ENCODE assay signal across 8 mouse cellular contexts in genomic region chr9:108516380-108517251, GRCm38 (mm10). TPM values are rescaled to one million over a fixed set of nuclear protein-coding genes. Genes with fewer than 3 reads are reported as not detected.
DNase-seq lines count a peak whose midpoint lies in the region; ATAC-seq lines count a peak whose summit lies in the region.

Gene Qrich1, plus strand, starts transcription at chr9:108516806.

- H3K4me3 ChIP-seq in forebrain, embryonic 14.5 days (ENCODE audit: low read depth, low read length), result peak within 1 kb of the TSS; percentile 91
- peak within 1 kb of the TSS; percentile 94 for H3K4me3 ChIP-seq in neural tube, embryonic 15.5 days (replicated peaks)

- peak; percentile 97 for ATAC-seq in forebrain, embryonic 14.5 days
- ATAC-seq in neural tube, embryonic 15.5 days (ENCODE audit: low FRiP score), result peak; percentile 96

- intact Hi-C loops in heart, postnatal 14 days (cut with DNase I), result loop anchor here (5.0 kb wide), 1 partner anchor 51 kb away; the partner anchor contains the start of genes Dalrd3 and Ndufaf3

- H3K36me3 ChIP-seq in forebrain, embryonic 14.5 days (ENCODE audit: control insufficient read depth, insufficient read depth, low read length), result peaks cover 47% of the 10 kb centered on the region
- peaks cover 42% of the 10 kb centered on the region for H3K36me3 ChIP-seq in neural tube, embryonic 15.5 days

- H3K4me2 ChIP-seq in forebrain, embryonic 14.5 days (ENCODE audit: low read length), result peak within 1 kb of the TSS; percentile 67
- peak within 1 kb of the TSS; percentile 90 for H3K4me2 ChIP-seq in neural tube, embryonic 15.5 days

- WGBS in forebrain, embryonic 14.5 days, result 2% methylated on average over 49 of the region's 55 CpGs
- WGBS in neural tube, embryonic 15.5 days, result 1% methylated on average over 55 of the region's 55 CpGs

- H3K4me1 ChIP-seq in forebrain, embryonic 14.5 days (ENCODE audit: control insufficient read depth, insufficient read depth, low read length), result peaks cover 14% of the 10 kb centered on the region
- H3K4me1 ChIP-seq in neural tube, embryonic 15.5 days, result peaks cover 32% of the 10 kb centered on the region

- H3K27ac ChIP-seq in forebrain, embryonic 14.5 days (ENCODE audit: low read depth, low read length), result peak within 1 kb of the TSS; percentile 100
- H3K27ac ChIP-seq in neural tube, embryonic 15.5 days (replicated peaks), result peak within 1 kb of the TSS; percentile 100

- H3K27me3 ChIP-seq in forebrain, embryonic 14.5 days (replicated peaks; ENCODE audit: control insufficient read depth, insufficient read depth, low read length), result no peaks in the 10 kb centered on the region
- H3K27me3 ChIP-seq in neural tube, embryonic 15.5 days (replicated peaks), result no peaks in the 10 kb centered on the region

- no peaks in the 10 kb centered on the region for H3K9me3 ChIP-seq in forebrain, embryonic 14.5 days (replicated peaks; ENCODE audit: control insufficient read depth, low read length)
- H3K9me3 ChIP-seq in neural tube, embryonic 15.5 days (replicated peaks), result no peaks in the 10 kb centered on the region

- H3K9ac ChIP-seq in forebrain, embryonic 14.5 days (ENCODE audit: low read length), result peak within 1 kb of the TSS; percentile 94
- peak within 1 kb of the TSS; percentile 94 for H3K9ac ChIP-seq in neural tube, embryonic 15.5 days (replicated peaks)

- peak; percentile 99 for DNase-seq in ES-CJ7 (ENCODE audit: low read depth, low spot score)
- peak; percentile 94 for DNase-seq in cerebellum, adult 11 months
- DNase-seq in forebrain, embryonic 14.5 days (ENCODE audit: low spot score), result peak; percentile 100
- peak; percentile 94 for DNase-seq in heart, postnatal 14 days
- DNase-seq in layer of hippocampus, adult 11-12 months (ENCODE audit: low spot score), result peak; percentile 97
- peak; percentile 95 to 96 for DNase-seq in lung, adult 18-20 months
- DNase-seq in testis, postnatal 14 days (ENCODE audit: low spot score), result peak; percentile 96

RNA-seq across cellular contexts. Expression of gene Qrich1, which starts in this region (rescaled TPM):
- 143 and 160 TPM in 2 replicates for polyA plus RNA-seq in forebrain, embryonic 14.5 days (2014; fragmentation: Nextera tagmentation; extraction: Ambion mirVana)
- total RNA-seq in heart, postnatal 14 days (2021), result 10 to 100 TPM; 68.4 to 70.1 TPM
- 111 and 114 TPM in 2 replicates for polyA plus RNA-seq in neural tube, embryonic 15.5 days (2015; fragmentation: Nextera tagmentation; extraction: Ambion mirVana)

Comparison
In these comparisons a context has a peak if more than half of its experiments do, and no peak if none do; other contexts are left out.
1. Peak in every context shown above with its lines: DNase-seq, ATAC-seq, H3K4me3 ChIP-seq and H3K27ac ChIP-seq.